Mouse (Mus musculus): ENCODE data around the gene Retsat.

DNA sequence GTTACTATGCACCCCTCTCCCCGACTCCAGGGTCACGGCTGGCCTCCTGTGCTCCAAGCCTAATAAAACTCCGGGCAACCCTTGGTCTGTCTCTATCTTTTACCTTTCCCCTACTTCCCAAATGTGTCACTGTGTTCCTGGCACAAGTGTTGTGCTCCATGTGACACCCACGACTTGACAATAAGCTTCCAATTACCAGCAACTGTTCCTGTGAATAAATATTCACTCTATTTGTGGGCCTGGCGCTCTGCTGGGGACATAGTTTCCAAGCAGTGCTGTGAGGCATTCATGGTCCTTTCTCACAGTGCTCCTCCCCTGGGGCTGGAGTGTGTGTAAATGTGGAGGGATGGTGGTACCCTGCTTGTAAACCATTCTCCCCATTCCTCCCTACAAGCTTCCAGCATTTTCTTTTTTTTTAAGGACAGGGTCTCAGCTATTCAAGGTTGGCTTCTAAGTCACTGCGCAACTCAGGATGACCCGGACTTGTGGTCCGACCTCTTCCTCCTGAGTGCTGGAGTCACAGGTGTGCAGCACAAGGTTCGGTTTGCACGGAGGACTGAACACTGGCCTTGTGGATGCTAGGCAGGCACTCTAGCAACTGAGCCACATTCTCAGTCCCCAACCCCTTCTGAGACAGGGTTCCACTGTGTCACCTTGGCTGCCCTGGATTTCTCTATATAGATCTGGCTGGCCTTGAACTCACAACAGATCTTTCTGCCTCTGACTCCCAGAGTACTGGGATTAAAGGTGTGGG lies 27.5 kb upstream of the Retsat start:
- TF ChIP-seq CTCF (IDR thresholded peaks at IDR 0.05; ENCODE audit: control insufficient read depth, insufficient read depth, insufficient read length) = no peak
- TF ChIP-seq USF1 (IDR thresholded peaks at IDR 0.05; ENCODE audit: low read depth) = no peak
- TF ChIP-seq MAX (IDR thresholded peaks at IDR 0.05) = no peak
